Mouse (Mus musculus): ENCODE measurements at regions not wholly inside any gene's neighbourhood (a gene's known extent, or its start where the extent isn't known, plus 50 kb on each side); places are given as distances from the start of the nearest gene placed in this dataset.

- Histone ChIP-seq H3K4me2 (no peak overlapping the region), H3K4me1 (no peaks in the 10 kb centered on the region), H3K4me3 (no peak overlapping the region), H3K36me3 (no peaks in the 10 kb centered on the region), H3K27me3 (replicated peaks) (peaks cover 39% of the 10 kb centered on the region), H3K9me3 (no peaks in the 10 kb centered on the region), H3K27ac (replicated peaks) (no peak overlapping the region), H3K9ac (no peak overlapping the region)
- WGBS = 58% methylated on average over 5 of the region's 5 CpGs
- no peak for ATAC-seq (ENCODE audit: extremely low read depth, insufficient number of reproducible peaks, low FRiP score, low TSS enrichment)
Measured at GRCm38 (mm10) chr13:94668276-94668675, 120.4 kb upstream of the Tbca start.

GRCm38 (mm10) chr13:94669106-94669683 lies 119.5 kb upstream of the Tbca start:
- no peaks in the 10 kb centered on the region for H3K36me3 ChIP-seq
- H3K27me3 ChIP-seq (replicated peaks) = peaks cover 40% of the 10 kb centered on the region
- 72% methylated on average over 9 of the region's 9 CpGs for WGBS
- no peaks in the 10 kb centered on the region for H3K4me1 ChIP-seq
- no peak overlapping the region for H3K9ac ChIP-seq
- ATAC-seq (ENCODE audit: extremely low read depth, insufficient number of reproducible peaks, low FRiP score, low TSS enrichment) = no peak
- H3K4me3 ChIP-seq = no peak overlapping the region
- no peaks in the 10 kb centered on the region for H3K9me3 ChIP-seq
- no peak overlapping the region for H3K4me2 ChIP-seq
- H3K27ac ChIP-seq (replicated peaks) = no peak overlapping the region

GRCm38 (mm10) chr13:94670266-94670665 lies 118.4 kb upstream of the Tbca start:
- Histone ChIP-seq H3K4me2 (no peak overlapping the region), H3K9ac (no peak overlapping the region), H3K36me3 (no peaks in the 10 kb centered on the region), H3K4me1 (no peaks in the 10 kb centered on the region), H3K27me3 (replicated peaks) (peaks cover 39% of the 10 kb centered on the region), H3K27ac (replicated peaks) (no peak overlapping the region), H3K9me3 (no peaks in the 10 kb centered on the region), H3K4me3 (no peak overlapping the region)
- ATAC-seq (ENCODE audit: extremely low read depth, insufficient number of reproducible peaks, low FRiP score, low TSS enrichment) = no peak
- WGBS = 81% methylated on average over 11 of the region's 11 CpGs

DNA sequence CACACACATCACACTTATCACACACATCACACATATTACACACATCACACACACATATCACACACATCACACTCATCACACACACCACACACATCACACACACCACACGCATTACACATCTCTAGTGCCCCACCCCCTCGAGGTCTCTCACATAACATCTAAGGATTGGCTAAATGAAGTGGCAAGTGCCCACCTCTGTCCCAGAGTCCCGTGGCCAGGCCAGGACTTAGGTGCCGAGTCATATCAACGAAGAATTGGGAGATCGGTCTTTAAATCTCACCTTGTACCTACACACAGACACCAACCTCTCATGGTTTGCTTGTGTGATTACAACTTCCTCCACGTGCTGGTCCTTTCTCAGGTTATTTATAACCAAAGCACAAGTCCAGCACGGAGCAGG lies 117.7 kb upstream of the Tbca start:
- H3K4me1 ChIP-seq = no peaks in the 10 kb centered on the region
- no peak overlapping the region for H3K9ac ChIP-seq
- H3K27ac ChIP-seq (replicated peaks) = no peak overlapping the region
- H3K36me3 ChIP-seq = no peaks in the 10 kb centered on the region
- ATAC-seq (ENCODE audit: extremely low read depth, insufficient number of reproducible peaks, low FRiP score, low TSS enrichment) = no peak
- no peaks in the 10 kb centered on the region for H3K9me3 ChIP-seq
- WGBS = 75% methylated on average over 8 of the region's 8 CpGs
- H3K4me3 ChIP-seq = no peak overlapping the region
- no peak overlapping the region for H3K4me2 ChIP-seq
- H3K27me3 ChIP-seq (replicated peaks) = peaks cover 36% of the 10 kb centered on the region

DNA sequence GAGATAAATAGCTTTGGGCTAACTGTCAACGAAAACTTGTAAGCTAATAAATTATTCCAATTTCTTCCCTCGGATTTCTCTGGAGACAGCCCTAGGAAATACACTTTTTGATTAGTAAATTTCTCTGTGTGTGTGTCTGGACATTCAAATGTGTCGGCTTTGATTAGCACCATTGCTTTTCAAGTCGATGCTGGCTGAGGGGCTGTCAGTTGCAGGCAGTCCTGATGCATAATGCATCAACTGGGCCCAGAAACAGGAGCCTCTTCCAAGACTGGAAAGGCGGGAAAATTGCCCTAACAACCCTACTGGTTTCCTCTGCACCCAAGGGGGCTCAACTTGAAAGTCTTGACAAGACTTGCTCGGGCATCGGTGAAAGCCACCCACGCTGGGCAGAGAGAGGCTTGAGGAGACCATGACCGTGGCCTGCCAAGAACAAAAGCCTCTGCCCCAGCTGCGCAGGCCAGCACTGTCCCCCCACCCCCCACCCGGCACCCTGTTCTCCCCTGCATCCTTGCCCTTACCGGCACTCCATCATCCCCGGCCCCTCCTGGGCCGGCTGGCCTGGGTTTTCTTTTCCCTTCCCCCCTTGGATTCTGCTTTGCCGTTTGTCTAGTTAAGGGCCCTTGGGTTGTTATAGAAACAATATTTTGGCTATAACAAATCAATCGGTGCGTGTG lies 108.1 kb upstream of the Tbca start:
- Histone ChIP-seq H3K9me3 (no peaks in the 10 kb centered on the region), H3K4me1 (no peaks in the 10 kb centered on the region), H3K27me3 (replicated peaks) (peaks cover 25% of the 10 kb centered on the region), H3K27ac (replicated peaks) (no peak overlapping the region), H3K4me2 (no peak overlapping the region), H3K4me3 (no peak overlapping the region), H3K36me3 (no peaks in the 10 kb centered on the region), H3K9ac (no peak overlapping the region)
- WGBS = 51% methylated on average over 17 of the region's 17 CpGs
- no peak for ATAC-seq (ENCODE audit: extremely low read depth, insufficient number of reproducible peaks, low FRiP score, low TSS enrichment)

DNA sequence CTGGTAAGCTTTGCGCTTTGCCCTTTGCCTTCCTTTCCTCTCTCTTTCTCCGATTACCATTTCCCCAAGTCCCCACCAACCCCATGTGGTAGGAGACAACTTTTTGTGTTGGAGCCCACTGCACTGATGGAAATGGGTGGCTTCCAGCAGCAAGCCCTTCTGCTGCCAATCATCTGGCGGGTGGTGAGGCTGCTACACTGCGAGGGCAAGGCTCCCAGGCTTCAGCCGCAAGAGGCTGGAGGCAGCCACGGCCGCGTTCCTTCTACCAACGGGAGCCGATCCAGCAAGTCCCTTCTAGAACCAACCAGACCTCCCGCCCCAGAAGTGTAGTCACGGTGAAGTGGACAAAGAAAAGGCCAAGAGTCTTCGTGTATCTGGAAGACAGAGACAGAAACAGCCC lies 107.1 kb upstream of the Tbca start:
- WGBS = 78% methylated on average over 13 of the region's 13 CpGs
- no peaks in the 10 kb centered on the region for H3K4me1 ChIP-seq
- H3K36me3 ChIP-seq = no peaks in the 10 kb centered on the region
- H3K9ac ChIP-seq = no peak overlapping the region
- H3K4me3 ChIP-seq = no peak overlapping the region
- H3K9me3 ChIP-seq = no peaks in the 10 kb centered on the region
- H3K27ac ChIP-seq (replicated peaks) = no peak overlapping the region
- peaks cover 25% of the 10 kb centered on the region for H3K27me3 ChIP-seq (replicated peaks)
- H3K4me2 ChIP-seq = no peak overlapping the region
- ATAC-seq (ENCODE audit: extremely low read depth, insufficient number of reproducible peaks, low FRiP score, low TSS enrichment) = no peak

DNA sequence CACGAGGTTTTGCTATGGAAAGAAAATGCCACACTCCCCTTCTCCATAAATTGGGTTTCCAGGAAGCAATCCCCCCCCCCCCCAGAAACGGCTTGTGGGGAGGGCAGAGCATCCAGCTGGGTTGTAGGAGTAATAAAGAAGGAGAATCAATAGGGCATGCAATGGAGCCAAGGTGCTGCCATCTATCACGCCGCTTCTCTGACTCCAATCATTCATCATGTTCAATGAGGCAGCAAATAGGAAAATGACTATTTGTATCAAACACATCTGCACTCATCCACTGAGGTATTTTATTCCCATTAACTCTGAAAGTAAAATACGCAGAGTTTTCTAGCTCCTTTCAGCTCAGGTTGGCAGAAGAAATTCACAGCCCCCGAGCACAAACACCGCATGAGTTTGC lies 103.5 kb upstream of the Tbca start:
- H3K36me3 ChIP-seq = no peaks in the 10 kb centered on the region
- H3K4me1 ChIP-seq = no peaks in the 10 kb centered on the region
- H3K27me3 ChIP-seq (replicated peaks) = peaks cover 25% of the 10 kb centered on the region
- no peak overlapping the region for H3K4me2 ChIP-seq
- no peak for ATAC-seq (ENCODE audit: extremely low read depth, insufficient number of reproducible peaks, low FRiP score, low TSS enrichment)
- H3K9me3 ChIP-seq = no peaks in the 10 kb centered on the region
- 67% methylated on average over 7 of the region's 7 CpGs for WGBS
- H3K4me3 ChIP-seq = no peak overlapping the region
- no peak overlapping the region for H3K9ac ChIP-seq
- H3K27ac ChIP-seq (replicated peaks) = no peak overlapping the region

- ATAC-seq (ENCODE audit: extremely low read depth, insufficient number of reproducible peaks, low FRiP score, low TSS enrichment) = no peak
- Histone ChIP-seq H3K9ac (no peak overlapping the region), H3K4me1 (no peaks in the 10 kb centered on the region), H3K27ac (replicated peaks) (no peak overlapping the region), H3K4me2 (no peak overlapping the region), H3K4me3 (no peak overlapping the region), H3K36me3 (no peaks in the 10 kb centered on the region), H3K27me3 (replicated peaks) (peaks cover 19% of the 10 kb centered on the region), H3K9me3 (no peaks in the 10 kb centered on the region)
- 72% methylated on average over 5 of the region's 5 CpGs for WGBS
Measured at GRCm38 (mm10) chr13:94687295-94687694, 101.4 kb upstream of the Tbca start.

- no peak overlapping the region for H3K27ac ChIP-seq (replicated peaks)
- WGBS = 4% methylated on average over 7 of the region's 7 CpGs
- H3K36me3 ChIP-seq = no peaks in the 10 kb centered on the region
- no peak overlapping the region for H3K9ac ChIP-seq
- no peaks in the 10 kb centered on the region for H3K9me3 ChIP-seq
- peaks cover 26% of the 10 kb centered on the region for H3K4me1 ChIP-seq
- H3K4me2 ChIP-seq = no peak overlapping the region
- no peak overlapping the region for H3K4me3 ChIP-seq
- peaks cover 97% of the 10 kb centered on the region for H3K27me3 ChIP-seq (replicated peaks)
- no peak for ATAC-seq (ENCODE audit: extremely low read depth, insufficient number of reproducible peaks, low FRiP score, low TSS enrichment)
Measured at GRCm38 (mm10) chr13:94706641-94707053, 82.1 kb upstream of the Tbca start.

GRCm38 (mm10) chr13:94707371-94708280 lies 81.1 kb upstream of the Tbca start:
- no peaks in the 10 kb centered on the region for H3K36me3 ChIP-seq
- H3K4me1 ChIP-seq = peaks cover 17% of the 10 kb centered on the region
- 5% methylated on average over 30 of the region's 32 CpGs for WGBS
- H3K4me3 ChIP-seq = no peak overlapping the region; the same call in 1 of the 2 replicates
- no peak overlapping the region for H3K27ac ChIP-seq (replicated peaks)
- H3K9me3 ChIP-seq = no peaks in the 10 kb centered on the region
- no peak overlapping the region for H3K4me2 ChIP-seq
- H3K27me3 ChIP-seq (replicated peaks) = peaks cover 97% of the 10 kb centered on the region
- no peak for ATAC-seq (ENCODE audit: extremely low read depth, insufficient number of reproducible peaks, low FRiP score, low TSS enrichment)
- H3K9ac ChIP-seq = no peak overlapping the region

DNA sequence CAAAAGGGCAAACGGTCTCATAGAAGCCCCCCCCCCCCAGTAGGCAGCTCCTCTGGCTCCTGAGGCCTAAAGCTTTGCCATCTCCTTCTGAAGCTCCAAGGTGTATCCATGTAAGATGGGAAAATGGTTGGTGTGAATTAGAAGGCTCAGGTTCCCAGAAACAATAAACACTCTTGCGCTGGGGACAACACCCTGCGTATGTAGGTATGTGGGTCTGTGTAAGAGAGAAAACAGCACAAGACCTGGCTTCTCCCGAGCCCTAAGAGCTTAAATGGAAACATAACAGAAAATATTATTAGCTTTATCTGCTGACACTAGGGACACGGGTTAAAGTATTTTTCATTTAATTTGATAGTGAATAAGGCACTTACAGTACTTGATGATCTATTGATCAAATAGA lies 79.9 kb upstream of the Tbca start:
- Histone ChIP-seq H3K4me3 (no peak overlapping the region), H3K4me1 (peaks cover 13% of the 10 kb centered on the region), H3K27me3 (replicated peaks) (peaks cover 97% of the 10 kb centered on the region), H3K4me2 (no peak overlapping the region), H3K9ac (no peak overlapping the region), H3K27ac (replicated peaks) (no peak overlapping the region), H3K36me3 (no peaks in the 10 kb centered on the region), H3K9me3 (no peaks in the 10 kb centered on the region)
- 34% methylated on average over 5 of the region's 5 CpGs for WGBS
- ATAC-seq (ENCODE audit: extremely low read depth, insufficient number of reproducible peaks, low FRiP score, low TSS enrichment) = no peak

Data from heart, embryonic 13.5 days (tissue).